Mouse (Mus musculus) midbrain, embryonic 13.5 days (tissue): ENCODE measurements at regions not wholly inside any gene's neighbourhood (a gene's known extent, or its start where the extent isn't known, plus 50 kb on each side); places are given as distances from the start of the nearest gene placed in this dataset.

Experiments used
- ATAC-seq: fragments of 200-750 bp; cut with Nextera tagmentation; 2 replicates; pipeline ENCODE4 v1.8.0; 2017; ENCODE audit warnings: mild to moderate bottlenecking, moderate TSS enrichment, moderate library complexity
- H3K27ac ChIP-seq: fragments of 300-500 bp; sonication (generic); 2 replicates; pipeline ENCODE4 v1.5.1; 2015; ENCODE audit warnings: inconsistent platforms, mild to moderate bottlenecking, moderate library complexity
- H3K27me3 ChIP-seq: fragments of 300-500 bp; sonication (generic); 2 replicates; pipeline ENCODE4 v1.6.1; 2015; ENCODE audit warnings: mild to moderate bottlenecking, inconsistent platforms
- H3K36me3 ChIP-seq: fragments of 300-500 bp; sonication (generic); 2 replicates; pipeline ENCODE4 v1.6.1; 2015; ENCODE audit warnings: mild to moderate bottlenecking, inconsistent platforms
- H3K4me1 ChIP-seq: fragments of 300-500 bp; sonication (generic); replicated peaks from 2 replicates; pipeline ENCODE4 v1.6.1; 2015; ENCODE audit warnings: inconsistent platforms
- H3K4me2 ChIP-seq: fragments of 300-500 bp; sonication (generic); replicated peaks from 2 replicates; pipeline ENCODE4 v1.6.1; 2015; ENCODE audit warnings: moderate library complexity, mild to moderate bottlenecking, inconsistent platforms
- H3K4me3 ChIP-seq: fragments of 300-500 bp; sonication (generic); replicated peaks from 2 replicates; pipeline ENCODE4 v1.5.1; 2015; ENCODE audit warnings: mild to moderate bottlenecking, inconsistent platforms
- H3K9ac ChIP-seq: fragments of 300-500 bp; sonication (generic); replicated peaks from 2 replicates; pipeline ENCODE4 v1.6.1; 2015; ENCODE audit warnings: mild to moderate bottlenecking, inconsistent platforms
- H3K9me3 ChIP-seq: fragments of 300-500 bp; sonication (generic); 2 replicates; pipeline ENCODE4 v1.6.1; 2016; ENCODE audit warnings: mild to moderate bottlenecking, inconsistent platforms
- WGBS: fragments of 180-500 bp; shearing (Covaris S2); methylation state at CpG from one replicate; pipeline ENCODE4 v1.1.7; 2015; 5-methylcytosine and 5-hydroxymethylcytosine counted together

GRCm38 (mm10) chr3:35088241-35089080, 438.3 kb downstream of the Sox2 start:
- Histone ChIP-seq H3K36me3 (no peaks in the 10 kb centered on the region), H3K9me3 (no peaks in the 10 kb centered on the region), H3K27me3 (no peaks in the 10 kb centered on the region), H3K4me3 (no peak overlapping the region), H3K4me1 (peaks cover 71% of the 10 kb centered on the region), H3K27ac (peak overlapping the region; percentile 87), H3K4me2 (peak overlapping the region; percentile 30), H3K9ac (no peak overlapping the region)
- ATAC-seq = peak; percentile 88
- 5% methylated on average over 19 of the region's 19 CpGs for WGBS

- Histone ChIP-seq H3K27me3 (no peaks in the 10 kb centered on the region), H3K4me1 (peaks cover 49% of the 10 kb centered on the region), H3K27ac (0 out of 2 replicates have a peak overlapping the region, but pooled peaks have one; percentile 7), H3K9me3 (no peaks in the 10 kb centered on the region), H3K9ac (no peak overlapping the region), H3K4me3 (no peak overlapping the region), H3K4me2 (no peak overlapping the region), H3K36me3 (no peaks in the 10 kb centered on the region)
- ATAC-seq = 0 out of 2 replicates have a peak, but pooled peaks have one; percentile 19
- WGBS = 31% methylated on average over 5 of the region's 5 CpGs
Measured at GRCm38 (mm10) chr3:35090496-35091133, 440.4 kb downstream of the Sox2 start.

GRCm38 (mm10) chr3:35093001-35093400, 442.8 kb downstream of the Sox2 start:
- no peak for ATAC-seq
- Histone ChIP-seq H3K9me3 (no peaks in the 10 kb centered on the region), H3K4me3 (no peak overlapping the region), H3K27ac (no peak overlapping the region), H3K4me1 (peaks cover 28% of the 10 kb centered on the region), H3K9ac (no peak overlapping the region), H3K27me3 (peaks cover 3% of the 10 kb centered on the region; the same call in 1 of the 2 replicates), H3K36me3 (no peaks in the 10 kb centered on the region), H3K4me2 (no peak overlapping the region)
- 94% methylated on average over 9 of the region's 9 CpGs for WGBS

GRCm38 (mm10) chr3:35095221-35095620, 445.0 kb downstream of the Sox2 start:
- WGBS = 95% methylated on average over 8 of the region's 8 CpGs
- Histone ChIP-seq H3K36me3 (no peaks in the 10 kb centered on the region), H3K27ac (no peak overlapping the region), H3K4me2 (no peak overlapping the region), H3K4me3 (no peak overlapping the region), H3K4me1 (peaks cover 17% of the 10 kb centered on the region), H3K9me3 (no peaks in the 10 kb centered on the region), H3K27me3 (peaks cover 7% of the 10 kb centered on the region; the same call in 1 of the 2 replicates), H3K9ac (no peak overlapping the region)
- ATAC-seq = no peak

- no peak overlapping the region for H3K4me2 ChIP-seq
- no peak for ATAC-seq
- 90% methylated on average over 5 of the region's 5 CpGs for WGBS
- H3K27me3 ChIP-seq = peaks cover 7% of the 10 kb centered on the region; the same call in 1 of the 2 replicates
- H3K27ac ChIP-seq = no peak overlapping the region
- H3K4me1 ChIP-seq = peaks cover 15% of the 10 kb centered on the region
- no peak overlapping the region for H3K9ac ChIP-seq
- no peaks in the 10 kb centered on the region for H3K9me3 ChIP-seq
- H3K4me3 ChIP-seq = no peak overlapping the region
- H3K36me3 ChIP-seq = no peaks in the 10 kb centered on the region
Measured at GRCm38 (mm10) chr3:35096381-35096780, 446.2 kb downstream of the Sox2 start.

GRCm38 (mm10) chr3:35097766-35098165, 447.6 kb downstream of the Sox2 start:
- ATAC-seq = no peak
- H3K27me3 ChIP-seq = peaks cover 7% of the 10 kb centered on the region; the same call in 1 of the 2 replicates
- WGBS = 86% methylated on average over 6 of the region's 6 CpGs

GRCm38 (mm10) chr3:35099226-35099625, 449.0 kb downstream of the Sox2 start:
- Histone ChIP-seq H3K9ac (no peak overlapping the region), H3K27ac (no peak overlapping the region), H3K4me3 (no peak overlapping the region), H3K4me2 (no peak overlapping the region), H3K4me1 (peaks cover 32% of the 10 kb centered on the region), H3K27me3 (peaks cover 10% of the 10 kb centered on the region; the same call in 1 of the 2 replicates), H3K9me3 (no peaks in the 10 kb centered on the region), H3K36me3 (no peaks in the 10 kb centered on the region)
- ATAC-seq = no peak
- 65% methylated on average over 3 of the region's 3 CpGs for WGBS

More at GRCm38 (mm10) chr3:35097766-35098165, 447.6 kb downstream of the Sox2 start:
- Histone ChIP-seq H3K27ac (no peak overlapping the region), H3K36me3 (no peaks in the 10 kb centered on the region), H3K9ac (no peak overlapping the region), H3K9me3 (no peaks in the 10 kb centered on the region), H3K4me2 (no peak overlapping the region), H3K4me1 (peaks cover 25% of the 10 kb centered on the region), H3K4me3 (no peak overlapping the region)

- H3K27ac ChIP-seq = no peak overlapping the region
- 59% methylated on average over 10 of the region's 10 CpGs for WGBS
- peaks cover 10% of the 10 kb centered on the region; the same call in 1 of the 2 replicates for H3K27me3 ChIP-seq
- no peaks in the 10 kb centered on the region for H3K9me3 ChIP-seq
- H3K36me3 ChIP-seq = no peaks in the 10 kb centered on the region
- no peak overlapping the region for H3K4me2 ChIP-seq
- H3K4me1 ChIP-seq = peaks cover 35% of the 10 kb centered on the region
- no peak overlapping the region for H3K9ac ChIP-seq
- ATAC-seq = no peak
- no peak overlapping the region for H3K4me3 ChIP-seq
Measured at GRCm38 (mm10) chr3:35099876-35100420, 449.7 kb downstream of the Sox2 start.

GRCm38 (mm10) chr3:35101286-35101685, 451.1 kb downstream of the Sox2 start:
- no peak for ATAC-seq
- Histone ChIP-seq H3K27me3 (peaks cover 10% of the 10 kb centered on the region; the same call in 1 of the 2 replicates), H3K36me3 (no peaks in the 10 kb centered on the region), H3K9me3 (no peaks in the 10 kb centered on the region), H3K4me1 (peaks cover 35% of the 10 kb centered on the region), H3K4me3 (no peak overlapping the region), H3K27ac (no peak overlapping the region), H3K4me2 (no peak overlapping the region), H3K9ac (no peak overlapping the region)
- 63% methylated on average over 8 of the region's 8 CpGs for WGBS

GRCm38 (mm10) chr3:35101951-35102350, 451.7 kb downstream of the Sox2 start:
- H3K4me2 ChIP-seq = no peak overlapping the region
- peaks cover 35% of the 10 kb centered on the region for H3K4me1 ChIP-seq
- peaks cover 10% of the 10 kb centered on the region; the same call in 1 of the 2 replicates for H3K27me3 ChIP-seq
- WGBS = 28% methylated on average over 5 of the region's 5 CpGs
- no peaks in the 10 kb centered on the region for H3K36me3 ChIP-seq
- H3K9me3 ChIP-seq = no peaks in the 10 kb centered on the region
- H3K4me3 ChIP-seq = no peak overlapping the region
- no peak overlapping the region for H3K27ac ChIP-seq
- ATAC-seq = no peak
- no peak overlapping the region for H3K9ac ChIP-seq

- WGBS = 12% methylated on average over 13 of the region's 13 CpGs
- Histone ChIP-seq H3K36me3 (no peaks in the 10 kb centered on the region), H3K9me3 (no peaks in the 10 kb centered on the region), H3K4me1 (peaks cover 35% of the 10 kb centered on the region), H3K9ac (no peak overlapping the region), H3K27me3 (peaks cover 7% of the 10 kb centered on the region; the same call in 1 of the 2 replicates), H3K4me3 (no peak overlapping the region), H3K4me2 (peak overlapping the region; percentile 22; the same call in 1 of the 2 replicates), H3K27ac (peak overlapping the region; percentile 61)
- peak; percentile 82 for ATAC-seq
Measured at GRCm38 (mm10) chr3:35102715-35103591, 452.7 kb downstream of the Sox2 start.
